Mouse (Mus musculus) monocyte, adult 5-6 weeks (primary cell): ENCODE measurements around the gene Ptgis. TPM values are rescaled to one million over a fixed set of nuclear protein-coding genes. Genes with fewer than 3 reads are reported as not detected.
A peak's percentile ranks its signal among the peaks of the same experiment; 100 is the strongest.

ENCODE experiments used
- ATAC-seq: fragments of 153-309, 156-312 bp; replicated peaks from 2 replicates; pipeline ENCODE4 v1.8.0; 2017; ENCODE audit warnings: mild to moderate bottlenecking; ENCODE audit not compliant: low TSS enrichment, insufficient number of reproducible peaks, severe bottlenecking, poor library complexity, low FRiP score
- total RNA-seq: library from RNA; stranded (forward); fragments of 200-1000, 200-491, 200-594 nt; gene quantifications from 3 replicates; pipeline ENCODE4 v1.2.3, GENCODE M21; 2017

Gene Ptgis
- total RNA-seq, 1 experiment from 2014 or later, result not detected

- ATAC-seq, result no peak
These were observed 63.2 kb downstream of the Ptgis start for GRCm38 (mm10) chr2:167177231-167177641.

- ATAC-seq, result no peak
These were observed 65.1 kb downstream of the Ptgis start for GRCm38 (mm10) chr2:167175284-167175683.

- ATAC-seq, result no peak
These were observed 67.1 kb downstream of the Ptgis start for GRCm38 (mm10) chr2:167173051-167173875.

GRCm38 (mm10) chr2:167167515-167168212 lies 72.7 kb downstream of the Ptgis start:
- ATAC-seq, result 0 out of 2 replicates have a peak, but pooled peaks have one; percentile 41

GRCm38 (mm10) chr2:167163600-167163999 lies 76.8 kb downstream of the Ptgis start:
- no peak for ATAC-seq

GRCm38 (mm10) chr2:167163134-167163533 lies 77.3 kb downstream of the Ptgis start:
- ATAC-seq, result no peak

GRCm38 (mm10) chr2:167162516-167163021 lies 77.8 kb downstream of the Ptgis start:
- ATAC-seq, result no peak

GRCm38 (mm10) chr2:167159721-167160120 lies 80.7 kb downstream of the Ptgis start:
- ATAC-seq, result no peak

GRCm38 (mm10) chr2:167158780-167159179 lies 81.6 kb downstream of the Ptgis start:
- ATAC-seq, result no peak

GRCm38 (mm10) chr2:167156118-167156715 lies 84.2 kb downstream of the Ptgis start:
- no peak for ATAC-seq

GRCm38 (mm10) chr2:167155541-167155973 lies 84.8 kb downstream of the Ptgis start:
- ATAC-seq, result no peak

- ATAC-seq, result no peak
These were observed 89.5 kb downstream of the Ptgis start for GRCm38 (mm10) chr2:167150880-167151279.

- no peak for ATAC-seq
These were observed 90.3 kb downstream of the Ptgis start for GRCm38 (mm10) chr2:167150135-167150534.

- ATAC-seq, result no peak
These were observed 91.4 kb downstream of the Ptgis start for GRCm38 (mm10) chr2:167149035-167149434.

- peak; percentile 34; the same call in 1 of the 2 replicates for ATAC-seq
These were observed 92.7 kb downstream of the Ptgis start for GRCm38 (mm10) chr2:167147708-167148107.

- no peak for ATAC-seq
These were observed 94.5 kb downstream of the Ptgis start for GRCm38 (mm10) chr2:167145904-167146303.

- no peak for ATAC-seq
These were observed 95.7 kb downstream of the Ptgis start for GRCm38 (mm10) chr2:167144439-167145307.

- ATAC-seq, result no peak
These were observed 96.5 kb downstream of the Ptgis start for GRCm38 (mm10) chr2:167143914-167144313.
